Mouse (Mus musculus): Measurements from ENCODE around the gene Alox12.

Alox12 gene

DNA sequence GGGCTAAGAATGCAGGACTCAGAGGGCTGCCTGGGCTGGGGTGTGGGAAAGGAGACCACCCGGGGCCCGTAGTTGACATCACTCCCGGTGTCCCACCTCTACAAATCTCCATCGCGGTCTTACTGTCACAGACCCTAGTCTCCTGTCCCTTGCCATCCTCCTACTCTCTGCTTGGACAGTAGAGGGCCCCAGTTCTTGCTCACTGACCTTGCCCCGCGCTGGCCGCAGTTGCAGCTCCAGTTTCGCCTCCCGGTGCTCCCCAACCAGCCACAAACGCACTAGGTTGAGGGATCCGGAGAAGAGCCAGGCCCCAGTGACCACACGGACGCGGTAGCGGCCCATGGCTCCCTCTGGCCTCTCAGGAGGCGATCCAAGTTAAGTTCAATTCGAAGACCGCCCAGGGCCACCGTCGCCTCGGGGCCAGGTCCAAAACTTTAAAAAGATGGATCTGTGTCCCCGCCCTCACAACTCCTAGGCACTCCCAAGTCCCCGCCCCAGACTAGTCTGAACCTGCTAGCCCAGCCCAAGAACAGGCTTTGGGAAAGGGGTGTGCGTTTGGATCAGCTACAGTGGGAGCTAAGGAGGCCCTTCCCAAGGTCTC lies at the start of gene Alox12:
Alox12 (minus strand) TSS at position 423 of the 601 bp plus-strand sequence.
- no peak for DNase-seq (ENCODE audit: low read depth)

DNA sequence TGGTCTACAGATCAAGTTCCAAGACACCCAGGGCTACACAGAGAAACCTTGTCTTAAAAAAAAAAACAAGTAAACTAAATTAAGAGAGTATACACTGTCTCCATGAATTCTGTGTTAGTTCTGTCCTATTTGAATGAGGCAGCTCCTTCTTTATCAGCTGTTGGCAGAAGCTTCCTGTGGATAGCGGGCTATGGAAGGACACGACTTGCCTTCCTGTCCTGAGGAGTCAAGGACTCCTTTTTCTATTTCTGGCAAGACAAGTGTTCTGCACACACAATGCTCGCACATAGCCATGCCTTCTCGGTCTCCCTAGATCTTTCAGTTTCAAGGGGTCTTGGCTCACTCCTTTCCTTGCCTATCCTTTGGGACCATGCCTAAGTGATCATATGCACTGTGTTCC lies 47.1 kb upstream of the Alox12 start:
- no peak for DNase-seq (ENCODE audit: low read depth)

- DNase-seq (ENCODE audit: low read depth) = no peak
These were observed 42.8 kb upstream of the Alox12 start for GRCm38 (mm10) chr11:70297836-70298454.

GRCm38 (mm10) chr11:70297405-70297804 lies 42.3 kb upstream of the Alox12 start:
- DNase-seq (ENCODE audit: low read depth) = no peak

DNA sequence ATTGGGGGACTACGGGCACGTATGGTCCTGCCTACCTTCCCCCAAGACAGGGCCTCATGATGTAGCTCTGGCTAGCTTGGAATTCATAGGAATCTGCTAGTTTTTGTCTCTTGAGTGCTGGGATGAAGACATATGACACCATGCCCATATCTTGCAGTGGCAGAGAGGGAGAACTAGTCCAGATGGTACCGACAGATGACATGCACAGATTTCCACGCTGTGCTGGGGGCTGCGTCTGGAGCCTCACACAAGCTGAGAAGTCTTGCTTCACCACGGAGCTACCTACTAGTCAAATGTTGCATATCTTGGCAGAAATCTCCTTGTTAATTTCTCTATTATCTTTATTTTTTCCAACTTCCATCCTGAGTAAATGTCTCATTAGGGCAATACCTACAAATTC lies 38.7 kb upstream of the Alox12 start:
- DNase-seq (ENCODE audit: low read depth) = no peak

GRCm38 (mm10) chr11:70291235-70291634 lies 36.1 kb upstream of the Alox12 start:
- DNase-seq (ENCODE audit: low read depth) = no peak

DNA sequence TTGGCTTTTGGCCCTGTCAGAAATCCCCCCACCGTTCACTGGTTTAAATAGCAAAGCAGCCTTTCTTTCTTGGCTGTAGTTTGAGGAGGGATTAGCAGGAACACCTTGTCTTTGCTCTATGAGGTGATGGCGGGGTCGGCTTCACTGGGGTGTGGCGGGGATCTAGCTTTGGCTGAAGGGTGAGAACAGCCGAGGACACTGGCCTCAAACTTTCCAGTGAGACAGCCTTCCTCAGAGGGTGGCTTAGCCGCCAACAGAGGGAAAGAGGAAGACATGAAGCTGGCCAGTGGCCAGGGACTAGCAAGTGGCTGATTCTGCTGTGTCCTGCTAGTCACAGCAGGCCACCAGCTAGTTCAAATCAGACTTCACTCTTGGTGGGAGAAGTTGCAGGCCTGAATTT lies 34.1 kb upstream of the Alox12 start:
- DNase-seq (ENCODE audit: low read depth) = no peak

GRCm38 (mm10) chr11:70288102-70288501 lies 32.9 kb upstream of the Alox12 start:
- DNase-seq (ENCODE audit: low read depth) = no peak

GRCm38 (mm10) chr11:70285686-70286085 lies 30.5 kb upstream of the Alox12 start:
- no peak for DNase-seq (ENCODE audit: low read depth)

DNA sequence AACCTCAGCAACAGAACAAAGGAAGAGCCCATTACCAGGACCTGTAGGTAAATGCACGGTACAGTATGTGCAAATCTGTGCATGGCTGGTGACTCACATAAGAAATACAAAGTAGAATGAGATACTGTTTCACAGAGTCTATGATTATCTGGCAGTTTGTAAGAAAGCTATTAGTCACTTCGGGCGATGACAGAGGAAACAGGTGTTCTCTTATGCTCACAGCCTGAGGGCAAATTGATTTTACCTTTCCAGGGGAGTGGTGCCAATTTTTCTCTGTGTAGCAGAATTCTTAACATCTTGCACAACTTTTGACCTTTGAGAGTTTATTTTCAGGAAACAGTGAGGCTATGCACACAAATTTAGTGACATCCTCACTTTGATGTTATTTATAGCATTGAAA lies 29.6 kb upstream of the Alox12 start:
- DNase-seq (ENCODE audit: low read depth) = no peak

DNA sequence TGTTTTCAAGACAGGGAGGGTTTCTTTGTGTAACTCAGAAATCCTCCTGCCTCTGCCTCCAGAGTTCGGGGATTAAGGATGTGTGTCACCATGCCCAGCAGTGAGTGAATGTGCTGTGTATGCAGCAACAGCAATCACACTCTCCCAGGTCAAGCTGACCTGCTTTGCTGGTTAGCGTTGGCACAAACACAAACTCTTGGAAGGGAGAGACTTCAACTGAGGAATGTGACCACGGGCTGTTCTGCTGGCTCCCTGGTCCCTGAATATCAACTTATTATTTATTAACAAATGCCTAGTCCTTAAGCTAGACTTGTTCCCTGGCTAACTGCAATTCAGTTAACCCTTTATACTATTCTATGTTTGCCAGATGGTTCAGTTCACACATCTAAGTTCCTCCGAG lies 28.5 kb upstream of the Alox12 start:
- DNase-seq (ENCODE audit: low read depth) = no peak

DNA sequence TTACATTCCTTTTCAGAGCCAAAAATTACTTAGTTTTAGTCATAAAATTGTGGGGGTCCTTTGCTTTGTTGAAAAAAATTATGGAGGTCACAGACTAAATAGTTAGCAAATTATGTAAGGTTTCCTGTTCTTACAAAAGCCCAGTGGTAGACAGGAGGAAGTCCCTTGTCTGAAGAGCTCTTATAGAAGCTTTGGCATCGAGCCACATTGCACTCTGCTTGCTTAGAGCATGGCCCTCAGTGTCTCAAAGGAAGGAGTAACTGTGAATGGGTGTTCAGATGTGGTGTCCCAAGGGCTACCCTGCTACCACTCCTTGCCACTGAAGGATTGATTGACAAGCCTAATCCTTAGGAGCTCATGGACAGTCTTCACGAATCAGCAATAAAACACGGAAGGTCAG lies 25.3 kb upstream of the Alox12 start:
- DNase-seq (ENCODE audit: low read depth) = no peak

- no peak for DNase-seq (ENCODE audit: low read depth)
These were observed 23.8 kb upstream of the Alox12 start for GRCm38 (mm10) chr11:70278961-70279360.

- DNase-seq (ENCODE audit: low read depth) = no peak
These were observed 16.5 kb upstream of the Alox12 start for GRCm38 (mm10) chr11:70271641-70272040.

DNA sequence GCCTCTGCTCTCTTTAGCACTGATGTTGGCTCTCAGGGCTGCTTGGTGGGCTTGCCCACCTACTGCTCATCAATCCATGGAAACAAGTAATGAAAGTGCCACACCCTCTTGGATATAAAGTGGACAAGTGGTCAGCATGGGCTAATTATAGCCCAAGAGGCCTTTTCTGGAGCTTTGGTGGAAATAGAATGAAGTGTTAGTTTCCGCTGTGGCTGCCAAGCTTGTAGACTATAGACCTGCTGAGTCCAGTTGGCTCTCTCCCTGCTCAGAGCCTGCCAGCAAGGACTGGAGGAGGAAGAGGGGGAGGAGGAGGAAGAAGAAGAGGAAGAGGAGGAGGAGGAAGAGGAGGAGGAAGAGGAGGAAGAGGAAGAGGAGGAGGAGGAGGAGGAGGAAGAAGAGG lies 11.3 kb upstream of the Alox12 start:
- DNase-seq (ENCODE audit: low read depth) = no peak

DNA sequence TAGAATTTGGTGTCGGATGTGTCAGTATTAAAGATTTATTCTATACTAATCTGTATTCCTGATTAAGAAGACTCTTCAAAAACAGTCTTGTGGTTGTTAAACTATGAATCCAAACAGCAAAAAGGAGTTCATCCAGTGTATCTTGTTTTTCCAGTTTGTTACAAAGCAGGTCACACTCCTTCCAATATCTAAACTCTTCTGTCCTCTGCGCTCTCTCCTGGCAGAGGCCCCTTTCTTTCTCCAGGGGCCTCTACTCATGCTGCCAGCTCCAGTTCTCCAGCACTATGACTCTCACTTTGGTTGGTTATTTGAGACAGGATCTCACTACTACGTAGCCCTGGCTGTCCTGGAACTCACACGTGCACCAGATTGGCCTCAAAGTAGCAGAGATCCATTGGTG lies 10.7 kb upstream of the Alox12 start:
- DNase-seq (ENCODE audit: low read depth) = no peak

DNA sequence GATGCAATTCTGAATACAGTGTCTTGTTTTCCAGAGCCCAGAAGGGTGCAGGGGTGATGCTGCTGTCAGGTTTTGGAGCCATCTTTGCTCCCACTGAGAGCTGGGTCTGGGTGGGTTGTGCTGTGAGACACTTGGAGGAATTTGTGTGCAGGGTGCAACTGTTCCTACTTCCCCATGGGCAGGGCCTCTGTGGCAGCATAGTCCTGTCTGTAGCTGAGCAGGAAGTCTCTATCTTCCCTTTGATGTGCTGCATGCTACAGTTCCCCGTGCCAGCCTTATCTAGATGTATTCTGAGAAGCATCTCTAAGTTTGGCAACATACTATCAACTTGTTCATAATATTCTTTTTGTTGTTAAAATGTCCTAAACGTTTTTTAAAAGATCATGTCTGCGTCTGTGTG lies 10.1 kb upstream of the Alox12 start:
- no peak for DNase-seq (ENCODE audit: low read depth)

GRCm38 (mm10) chr11:70259035-70259434 lies 3.9 kb upstream of the Alox12 start:
- DNase-seq (ENCODE audit: low read depth) = no peak

- no peak for DNase-seq (ENCODE audit: low read depth)
These were observed 816 bp downstream of the Alox12 start for GRCm38 (mm10) chr11:70254337-70254736.

DNA sequence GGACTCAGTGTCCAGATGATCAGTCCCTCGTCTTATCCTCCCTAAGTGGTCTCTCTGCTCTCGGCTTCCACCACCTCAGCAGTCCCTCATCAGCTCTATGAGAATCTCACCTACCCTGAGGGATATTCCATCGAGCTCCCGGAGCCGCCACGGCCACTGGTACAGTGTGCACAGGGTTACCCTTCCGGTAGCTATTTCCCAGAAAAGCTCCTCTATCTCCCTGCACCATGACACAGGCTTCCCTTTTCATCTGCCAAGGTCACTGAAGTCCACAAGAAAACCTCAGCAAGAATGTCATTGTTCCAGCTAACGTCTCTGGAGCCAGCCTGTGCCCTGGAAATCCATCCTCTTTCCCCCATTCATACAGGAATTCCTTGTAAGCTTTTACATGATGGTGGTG lies 3.3 kb downstream of the Alox12 start:
- no peak for DNase-seq (ENCODE audit: low read depth)

DNA sequence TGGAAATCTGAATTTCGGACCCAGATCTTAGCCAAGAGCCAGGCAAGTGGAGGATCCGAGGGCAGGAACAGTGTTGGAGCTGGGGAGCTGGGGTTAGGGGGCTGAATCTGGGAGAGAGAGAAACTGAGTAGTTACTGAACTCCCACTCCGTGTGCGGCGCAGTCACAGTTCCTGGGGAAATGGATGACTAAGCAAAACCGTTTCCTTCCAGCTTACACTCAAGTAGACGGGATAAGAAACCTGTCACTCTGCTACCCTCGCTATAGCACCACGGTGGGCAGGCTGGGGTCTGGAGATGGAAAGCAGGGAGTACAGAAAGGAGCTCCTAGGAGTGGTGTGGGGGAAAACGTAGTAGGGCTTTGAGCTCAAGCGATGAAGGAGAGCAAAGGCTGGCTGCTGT lies 5.0 kb downstream of the Alox12 start:
- no peak for DNase-seq (ENCODE audit: low read depth)

DNA sequence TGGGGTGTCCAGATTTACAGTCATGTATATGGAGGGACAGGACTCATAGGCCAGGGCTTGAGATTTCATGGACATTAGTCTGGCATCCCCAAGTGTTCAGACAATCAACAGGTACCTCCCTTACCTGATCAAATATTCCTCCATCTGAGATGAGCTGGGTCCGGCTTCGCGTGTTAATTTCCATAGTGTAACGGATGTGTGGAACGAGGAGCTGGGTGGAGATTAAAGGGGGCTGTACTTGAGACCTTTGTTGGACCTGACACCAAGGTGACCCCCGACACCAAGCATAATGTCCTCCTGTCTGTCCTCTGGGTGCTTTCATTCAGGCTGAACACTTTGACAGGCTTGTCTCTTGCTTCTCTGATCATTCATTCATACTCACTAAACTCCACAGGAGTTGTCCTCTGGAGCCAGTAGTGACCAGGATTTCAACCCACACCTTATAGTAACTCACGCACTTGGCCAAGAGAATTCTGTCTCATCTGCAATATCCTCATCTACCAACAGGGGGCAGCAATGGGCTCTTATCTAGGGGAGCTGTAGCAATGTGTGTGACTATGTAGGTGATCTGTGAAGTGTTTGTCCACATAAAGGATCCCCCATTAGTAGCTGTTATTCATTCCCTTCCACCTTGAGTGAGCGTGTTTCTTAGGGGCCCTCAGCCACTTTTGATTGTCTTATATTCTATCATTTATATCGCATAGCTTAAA lies 7.9 kb downstream of the Alox12 start:
- DNase-seq (ENCODE audit: low read depth) = no peak

- no peak for DNase-seq (ENCODE audit: low read depth)
These were observed 12.6 kb downstream of the Alox12 start for GRCm38 (mm10) chr11:70242591-70242990.
